Comparison of ENCODE assay signal across 10 mouse cellular contexts in genomic region chr2:31082639-31083038, GRCm38 (mm10). TPM values are rescaled to one million over a fixed set of nuclear protein-coding genes. Genes with fewer than 3 reads are reported as not detected.
DNase-seq lines count a peak whose midpoint lies in the region; ATAC-seq and TF ChIP-seq lines count a peak whose summit lies in the region.
"Had no signal": no experiment of that assay in that cellular context is flagged by ENCODE, and none has a peak within 500 bp of the region (broad histone marks: within the 10 kb centered on the region; RNA-seq: fewer than 3 reads in every experiment).

No protein-coding gene starts in this region.

- H3K9me3 ChIP-seq in heart, embryonic 10.5 days = no peaks in the 10 kb centered on the region
- peaks cover 6% of the 10 kb centered on the region; the same call in 1 of the 2 replicates for H3K9me3 ChIP-seq in heart, embryonic 12.5 days (replicated peaks)
- H3K9me3 ChIP-seq in E14TG2a.4 (ENCODE audit: low read length) = no peaks in the 10 kb centered on the region
- H3K9me3 ChIP-seq in limb, embryonic 10.5 days (replicated peaks) = no peaks in the 10 kb centered on the region

- ATAC-seq in heart, embryonic 12.5 days (ENCODE audit: insufficient number of reproducible peaks, low FRiP score) = no peak

- peak overlapping the region; percentile 37 for H3K27ac ChIP-seq in heart, embryonic 10.5 days
- H3K27ac ChIP-seq in heart, embryonic 12.5 days (ENCODE audit: poor library complexity, severe bottlenecking) = no peak overlapping the region
- H3K27ac ChIP-seq in limb, embryonic 10.5 days = no peak overlapping the region
- H3K27ac ChIP-seq: heart, embryonic 13.5 days had no signal

- no peak overlapping the region for H3K9ac ChIP-seq in heart, embryonic 12.5 days
- H3K9ac ChIP-seq: heart, embryonic 13.5 days had no signal

- WGBS in heart, embryonic 10.5 days = 68% methylated on average over 17 of the region's 17 CpGs
- WGBS in heart, embryonic 12.5 days = 62% methylated on average over 17 of the region's 17 CpGs
- 93% methylated on average over 17 of the region's 17 CpGs for WGBS in limb, embryonic 10.5 days

- H3K4me2 ChIP-seq in heart, embryonic 12.5 days = no peak overlapping the region
- H3K4me2 ChIP-seq: heart, embryonic 13.5 days had no signal

- H3K36me3 ChIP-seq in heart, embryonic 10.5 days = peaks cover 36% of the 10 kb centered on the region
- peaks cover 55% of the 10 kb centered on the region for H3K36me3 ChIP-seq in heart, embryonic 12.5 days
- peaks cover 76% of the 10 kb centered on the region for H3K36me3 ChIP-seq in E14TG2a.4 (ENCODE audit: insufficient read depth, low read length)
- peaks cover 35% of the 10 kb centered on the region for H3K36me3 ChIP-seq in limb, embryonic 10.5 days

- H3K4me3 ChIP-seq in heart, embryonic 10.5 days = no peak overlapping the region
- H3K4me3 ChIP-seq in heart, embryonic 12.5 days = no peak overlapping the region
- peak overlapping the region; percentile 49 for H3K4me3 ChIP-seq in E14TG2a.4 (replicated peaks; ENCODE audit: low read length)
- H3K4me3 ChIP-seq in limb, embryonic 10.5 days = no peak overlapping the region
- H3K4me3 ChIP-seq: heart, embryonic 13.5 days had no signal

- DNase-seq in heart, embryonic 10.5 days (ENCODE audit: low spot score) = no peak
- peak; percentile 60 for DNase-seq in liver
- peak; percentile 41 for DNase-seq in skeletal muscle tissue, adult 2 months (ENCODE audit: low read depth, low spot score)
- DNase-seq in limb, embryonic 10.5 days (ENCODE audit: low spot score) = no peak
- DNase-seq in right cerebral cortex, postnatal 36 days (ENCODE audit: low spot score in 2 of 2) = no peak
- DNase-seq in cerebellum, adult 11 months = no peak
- DNase-seq: cerebellum, postnatal 10 days had no signal

- peaks cover 41% of the 10 kb centered on the region for H3K4me1 ChIP-seq in heart, embryonic 10.5 days
- peaks cover 49% of the 10 kb centered on the region for H3K4me1 ChIP-seq in heart, embryonic 12.5 days (replicated peaks)
- peaks cover 97% of the 10 kb centered on the region for H3K4me1 ChIP-seq in E14TG2a.4 (replicated peaks; ENCODE audit: low read depth, low read length)
- H3K4me1 ChIP-seq in limb, embryonic 10.5 days = peaks cover 15% of the 10 kb centered on the region

- TF ChIP-seq CTCF in E14TG2a.4 (conservative IDR thresholded peaks at IDR 0.05; ENCODE audit: low read length) = no peak

- no peaks in the 10 kb centered on the region for H3K27me3 ChIP-seq in heart, embryonic 10.5 days (ENCODE audit: insufficient read depth, poor library complexity, severe bottlenecking)
- H3K27me3 ChIP-seq in heart, embryonic 12.5 days (replicated peaks) = no peaks in the 10 kb centered on the region
- H3K27me3 ChIP-seq in E14TG2a.4 (ENCODE audit: insufficient read depth, low read length) = no peaks in the 10 kb centered on the region
- H3K27me3 ChIP-seq in limb, embryonic 10.5 days (ENCODE audit: low read depth, poor library complexity, severe bottlenecking) = no peaks in the 10 kb centered on the region
- H3K27me3 ChIP-seq: heart, embryonic 13.5 days had no signal

RNA-seq across cellular contexts. Expression of gene Fnbp1, which starts 59.2 kb away (rescaled TPM):
- 17.7 and 21.6 TPM in 2 replicates for polyA plus RNA-seq in heart, embryonic 10.5 days (2016; fragmentation: Nextera tagmentation; extraction: Ambion mirVana)
- polyA plus RNA-seq in heart, embryonic 12.5 days (2016; fragmentation: Nextera tagmentation; extraction: Ambion mirVana) = 21.4 and 23.8 TPM in 2 replicates
- 11.4 and 14.6 TPM in 2 replicates for polyA plus RNA-seq in limb, embryonic 10.5 days (2016; fragmentation: Nextera tagmentation; extraction: Ambion mirVana)

Comparison
In these comparisons a context has a peak if more than half of its experiments do, and no peak if none do; other contexts are left out.
1. DNase-seq: peak in liver (single experiment) and skeletal muscle tissue, adult 2 months (single experiment); none in heart, embryonic 10.5 days (single experiment), limb, embryonic 10.5 days (single experiment), right cerebral cortex, postnatal 36 days (0 of 2) and cerebellum, adult 11 months (single experiment).